ENCODE assay signal across 8 mouse cellular contexts in genomic region chr4:154986096-154986495, GRCm38 (mm10). TPM values are rescaled to one million over a fixed set of nuclear protein-coding genes. Genes with fewer than 3 reads are reported as not detected.
DNase-seq lines count a peak whose midpoint lies in the region; ATAC-seq and TF ChIP-seq lines count a peak whose summit lies in the region.

No protein-coding gene starts in this region.

- peak overlapping the region; percentile 46 for H3K4me2 ChIP-seq in heart, embryonic 12.5 days
- peak overlapping the region; percentile 36 for H3K4me2 ChIP-seq in kidney, embryonic 16.5 days (replicated peaks; ENCODE audit: low read depth, low read length)
- peak overlapping the region; percentile 37 for H3K4me2 ChIP-seq in neural tube, embryonic 12.5 days (replicated peaks)
- H3K4me2 ChIP-seq in stomach, postnatal 0 days (replicated peaks; ENCODE audit: low read depth) = peak overlapping the region; percentile 23; the same call in 1 of the 2 replicates

- H3K9ac ChIP-seq in heart, embryonic 12.5 days = peak overlapping the region; percentile 58
- peak overlapping the region; percentile 40; the same call in 1 of the 2 replicates for H3K9ac ChIP-seq in kidney, embryonic 16.5 days (replicated peaks; ENCODE audit: low read length)
- no peak overlapping the region for H3K9ac ChIP-seq in liver, adult 2 months (ENCODE audit: low read depth, low read length)
- H3K9ac ChIP-seq in neural tube, embryonic 12.5 days = no peak overlapping the region
- peak overlapping the region; percentile 41; the same call in 1 of the 2 replicates for H3K9ac ChIP-seq in stomach, postnatal 0 days (ENCODE audit: low read length)

- peaks cover 4% of the 10 kb centered on the region for H3K36me3 ChIP-seq in heart, embryonic 12.5 days
- H3K36me3 ChIP-seq in kidney, embryonic 16.5 days (ENCODE audit: insufficient read depth, low read length) = peaks cover 3% of the 10 kb centered on the region
- H3K36me3 ChIP-seq in liver, adult 2 months (ENCODE audit: control insufficient read depth, insufficient read depth, low read length) = no peaks in the 10 kb centered on the region
- H3K36me3 ChIP-seq in neural tube, embryonic 12.5 days = peaks cover 4% of the 10 kb centered on the region
- H3K36me3 ChIP-seq in stomach, postnatal 0 days (ENCODE audit: control insufficient read depth, insufficient read depth, low read length) = peaks cover 2% of the 10 kb centered on the region; the same call in 1 of the 2 replicates

- no peaks in the 10 kb centered on the region for H3K79me2 ChIP-seq in liver, adult 2 months (ENCODE audit: control insufficient read depth, insufficient read depth, low read length)

- H3K27me3 ChIP-seq in heart, embryonic 12.5 days (replicated peaks) = peaks cover 49% of the 10 kb centered on the region
- no peaks in the 10 kb centered on the region for H3K27me3 ChIP-seq in kidney, embryonic 16.5 days (ENCODE audit: insufficient read depth, low read length)
- H3K27me3 ChIP-seq in liver, adult 2 months (ENCODE audit: control insufficient read depth, insufficient read depth, low read length) = no peaks in the 10 kb centered on the region
- H3K27me3 ChIP-seq in neural tube, embryonic 12.5 days (replicated peaks) = peaks cover 20% of the 10 kb centered on the region; the same call in 1 of the 2 replicates
- no peaks in the 10 kb centered on the region for H3K27me3 ChIP-seq in stomach, postnatal 0 days (ENCODE audit: control insufficient read depth, insufficient read depth, low read length)

- peak; percentile 77 for TF ChIP-seq CTCF in liver, adult 2 months (IDR thresholded peaks at IDR 0.05; ENCODE audit: low read depth, low read length)
- peak; percentile 83 for TF ChIP-seq CTCF in stomach, postnatal 0 days (IDR thresholded peaks at IDR 0.05; ENCODE audit: low read depth)

- 15% methylated on average over 17 of the region's 17 CpGs for WGBS in heart, embryonic 12.5 days
- 17% methylated on average over 17 of the region's 17 CpGs for WGBS in kidney, embryonic 16.5 days
- WGBS in liver, adult 2 months = 32% methylated on average over 17 of the region's 17 CpGs
- WGBS in neural tube, embryonic 12.5 days = 18% methylated on average over 17 of the region's 17 CpGs
- WGBS in stomach, postnatal 0 days = 19% methylated on average over 17 of the region's 17 CpGs

- no peak for TF ChIP-seq EP300 in stomach, postnatal 0 days (optimal IDR thresholded peaks at IDR 0.05)

- ATAC-seq in erythroblast, adult 5-6 weeks (replicated peaks; ENCODE audit: low FRiP score, poor library complexity, severe bottlenecking) = peak; percentile 54
- ATAC-seq in heart, embryonic 12.5 days (ENCODE audit: insufficient number of reproducible peaks, low FRiP score) = no peak
- ATAC-seq in kidney, embryonic 16.5 days (ENCODE audit: low FRiP score, low TSS enrichment) = peak; percentile 49; the same call in 1 of the 2 replicates
- no peak for ATAC-seq in neural tube, embryonic 12.5 days (ENCODE audit: low FRiP score, low read depth)
- ATAC-seq in stomach, postnatal 0 days (ENCODE audit: low FRiP score, low TSS enrichment) = peak; percentile 5; the same call in 1 of the 2 replicates

- no peak overlapping the region for H3K27ac ChIP-seq in heart, embryonic 12.5 days (ENCODE audit: poor library complexity, severe bottlenecking)
- H3K27ac ChIP-seq in kidney, embryonic 16.5 days (ENCODE audit: low read length) = no peak overlapping the region
- no peak overlapping the region for H3K27ac ChIP-seq in liver, adult 2 months (replicated peaks; ENCODE audit: insufficient read depth, low read depth, low read length)
- H3K27ac ChIP-seq in neural tube, embryonic 12.5 days = no peak overlapping the region
- no peak overlapping the region for H3K27ac ChIP-seq in stomach, postnatal 0 days (replicated peaks)

- H3K9me3 ChIP-seq in heart, embryonic 12.5 days (replicated peaks) = no peaks in the 10 kb centered on the region
- H3K9me3 ChIP-seq in kidney, embryonic 16.5 days (ENCODE audit: low read length) = no peaks in the 10 kb centered on the region
- H3K9me3 ChIP-seq in neural tube, embryonic 12.5 days = no peaks in the 10 kb centered on the region
- no peaks in the 10 kb centered on the region for H3K9me3 ChIP-seq in stomach, postnatal 0 days (ENCODE audit: control insufficient read depth, low read length)

- no peak overlapping the region for H3K4me3 ChIP-seq in heart, embryonic 12.5 days
- no peak overlapping the region for H3K4me3 ChIP-seq in kidney, embryonic 16.5 days (ENCODE audit: low read length)
- no peak overlapping the region for H3K4me3 ChIP-seq in liver, adult 2 months (ENCODE audit: insufficient read depth, low read depth, low read length)
- H3K4me3 ChIP-seq in neural tube, embryonic 12.5 days = no peak overlapping the region
- H3K4me3 ChIP-seq in stomach, postnatal 0 days (ENCODE audit: low read depth, low read length) = peak overlapping the region; percentile 21; the same call in 1 of the 2 replicates

- peak; percentile 46 for DNase-seq in 416B (ENCODE audit: low read depth)
- peak; percentile 87 for DNase-seq in adrenal gland, postnatal 25 days
- DNase-seq in liver, adult 2 months (ENCODE audit: extremely low read depth, low read depth, low spot score) = peak; percentile 12
- DNase-seq in stomach, postnatal 0 days (ENCODE audit: low spot score) = peak; percentile 81

- H3K4me1 ChIP-seq in heart, embryonic 12.5 days (replicated peaks) = peaks cover 22% of the 10 kb centered on the region
- H3K4me1 ChIP-seq in kidney, embryonic 16.5 days (ENCODE audit: insufficient read depth, low read length) = peaks cover 14% of the 10 kb centered on the region
- H3K4me1 ChIP-seq in liver, adult 2 months (ENCODE audit: control insufficient read depth, insufficient read depth, low read length) = no peaks in the 10 kb centered on the region
- H3K4me1 ChIP-seq in neural tube, embryonic 12.5 days = peaks cover 16% of the 10 kb centered on the region
- no peaks in the 10 kb centered on the region for H3K4me1 ChIP-seq in stomach, postnatal 0 days (replicated peaks; ENCODE audit: control insufficient read depth, insufficient read depth)

- no peak for TF ChIP-seq POLR2A in liver, adult 2 months (IDR thresholded peaks at IDR 0.05; ENCODE audit: extremely low read depth, insufficient read depth, low read length)

RNA-seq across cellular contexts. Expression of gene Pank4, which starts 22.2 kb away (rescaled TPM):
- total RNA-seq in adrenal gland, postnatal 25 days (2021) = 33.6 and 33.8 TPM in 2 replicates
- 11.7 and 19.6 TPM in 2 replicates for total RNA-seq in erythroblast, adult 5-6 weeks (2015; ENCODE audit: low replicate concordance)
- total RNA-seq in erythroblast, adult 5-6 weeks (2017; ENCODE audit: low replicate concordance) = 11.1 and 11.2 TPM in 2 replicates
- 45.7 and 46.2 TPM in 2 replicates for polyA plus RNA-seq in heart, embryonic 12.5 days (2016; fragmentation: Nextera tagmentation; extraction: Ambion mirVana)
- 51.9 and 53.8 TPM in 2 replicates for polyA plus RNA-seq in kidney, embryonic 16.5 days (2015; fragmentation: Nextera tagmentation; extraction: Ambion mirVana)
- total RNA-seq in liver, adult 2 months (2014; rRNA removed) = 13.5 and 13.6 TPM in 2 replicates
- 13.0 and 19.5 TPM in 2 replicates for polyA plus RNA-seq in liver, adult 2 months (2012; rRNA removed)
- polyA plus RNA-seq in neural tube, embryonic 12.5 days (2016; fragmentation: Nextera tagmentation; extraction: Ambion mirVana) = 41.2 and 46.3 TPM in 2 replicates
- 14.8 and 14.9 TPM in 2 replicates for polyA plus RNA-seq in stomach, postnatal 0 days (2015; fragmentation: Nextera tagmentation; extraction: Ambion mirVana)

RNA-seq across cellular contexts. Expression of gene Hes5, which starts 25.4 kb away (rescaled TPM):
- not detected in 2 replicates for total RNA-seq in adrenal gland, postnatal 25 days (2021)
- total RNA-seq in erythroblast, adult 5-6 weeks (2015; ENCODE audit: low replicate concordance) = not detected in 2 replicates
- not detected in 2 replicates for total RNA-seq in erythroblast, adult 5-6 weeks (2017; ENCODE audit: low replicate concordance)
- 0.70 TPM in 1 of 2 replicates, not detected in the other for polyA plus RNA-seq in heart, embryonic 12.5 days (2016; fragmentation: Nextera tagmentation; extraction: Ambion mirVana)
- polyA plus RNA-seq in kidney, embryonic 16.5 days (2015; fragmentation: Nextera tagmentation; extraction: Ambion mirVana) = 17.2 and 20.1 TPM in 2 replicates
- total RNA-seq in liver, adult 2 months (2014; rRNA removed) = not detected in 2 replicates
- polyA plus RNA-seq in liver, adult 2 months (2012; rRNA removed) = not detected in 2 replicates
- polyA plus RNA-seq in neural tube, embryonic 12.5 days (2016; fragmentation: Nextera tagmentation; extraction: Ambion mirVana) = 396 and 412 TPM in 2 replicates
- 0.24 and 0.36 TPM in 2 replicates for polyA plus RNA-seq in stomach, postnatal 0 days (2015; fragmentation: Nextera tagmentation; extraction: Ambion mirVana)

RNA-seq across cellular contexts. Expression of gene Tnfrsf14, which starts 57.7 kb away (rescaled TPM):
- total RNA-seq in adrenal gland, postnatal 25 days (2021) = 2.1 and 5.9 TPM in 2 replicates
- 634 and 677 TPM in 2 replicates for total RNA-seq in erythroblast, adult 5-6 weeks (2015; ENCODE audit: low replicate concordance)
- 775 and 846 TPM in 2 replicates for total RNA-seq in erythroblast, adult 5-6 weeks (2017; ENCODE audit: low replicate concordance)
- 1.8 and 2.9 TPM in 2 replicates for polyA plus RNA-seq in heart, embryonic 12.5 days (2016; fragmentation: Nextera tagmentation; extraction: Ambion mirVana)
- polyA plus RNA-seq in kidney, embryonic 16.5 days (2015; fragmentation: Nextera tagmentation; extraction: Ambion mirVana) = 0.74 and 0.95 TPM in 2 replicates
- total RNA-seq in liver, adult 2 months (2014; rRNA removed) = 11.2 and 14.4 TPM in 2 replicates
- 25.9 and 55.6 TPM in 2 replicates for polyA plus RNA-seq in liver, adult 2 months (2012; rRNA removed)
- 0.34 and 1.2 TPM in 2 replicates for polyA plus RNA-seq in neural tube, embryonic 12.5 days (2016; fragmentation: Nextera tagmentation; extraction: Ambion mirVana)
- polyA plus RNA-seq in stomach, postnatal 0 days (2015; fragmentation: Nextera tagmentation; extraction: Ambion mirVana) = 0.61 TPM in 2 replicates

Comparison
In these comparisons a context has a peak if more than half of its experiments do, and no peak if none do; other contexts are left out.
1. DNase-seq: peak in every context shown above with its lines; median percentile 87 in adrenal gland, postnatal 25 days; 81 in stomach, postnatal 0 days; 46 in 416B; 12 in liver, adult 2 months.
2. ATAC-seq: peak in erythroblast, adult 5-6 weeks (single experiment), kidney, embryonic 16.5 days (single experiment) and stomach, postnatal 0 days (single experiment); none in heart, embryonic 12.5 days (single experiment) and neural tube, embryonic 12.5 days (single experiment).
3. H3K9ac ChIP-seq: peak in heart, embryonic 12.5 days (single experiment), kidney, embryonic 16.5 days (single experiment) and stomach, postnatal 0 days (single experiment); none in liver, adult 2 months (single experiment) and neural tube, embryonic 12.5 days (single experiment).
4. RNA of gene Hes5, which starts 25.4 kb away (polyA plus RNA-seq): 396 to 412 TPM in neural tube, embryonic 12.5 days; 17.2 to 20.1 TPM in kidney, embryonic 16.5 days, 0.70 TPM in heart, embryonic 12.5 days, 0.24 to 0.36 TPM in stomach, postnatal 0 days and not detected in liver, adult 2 months; every median in the first group is over 10 times any median in the second.
5. Peak in every context shown above with its lines, with median percentiles within 50 percentile points of each other: H3K4me2 ChIP-seq.